Mouse (Mus musculus): Measurements from ENCODE around the gene Ankrd35. TPM values are rescaled to one million over a fixed set of nuclear protein-coding genes. Genes with fewer than 3 reads are reported as not detected.
"Not testable (repeated sequence)": the region's sequence is repeated elsewhere in the genome, so short reads cannot be mapped to it uniquely, and the experiment has no call there.

Ankrd35 gene
- 1 to 10 TPM; 6.8 to 7.0 TPM for total RNA-seq (2021)

DNA sequence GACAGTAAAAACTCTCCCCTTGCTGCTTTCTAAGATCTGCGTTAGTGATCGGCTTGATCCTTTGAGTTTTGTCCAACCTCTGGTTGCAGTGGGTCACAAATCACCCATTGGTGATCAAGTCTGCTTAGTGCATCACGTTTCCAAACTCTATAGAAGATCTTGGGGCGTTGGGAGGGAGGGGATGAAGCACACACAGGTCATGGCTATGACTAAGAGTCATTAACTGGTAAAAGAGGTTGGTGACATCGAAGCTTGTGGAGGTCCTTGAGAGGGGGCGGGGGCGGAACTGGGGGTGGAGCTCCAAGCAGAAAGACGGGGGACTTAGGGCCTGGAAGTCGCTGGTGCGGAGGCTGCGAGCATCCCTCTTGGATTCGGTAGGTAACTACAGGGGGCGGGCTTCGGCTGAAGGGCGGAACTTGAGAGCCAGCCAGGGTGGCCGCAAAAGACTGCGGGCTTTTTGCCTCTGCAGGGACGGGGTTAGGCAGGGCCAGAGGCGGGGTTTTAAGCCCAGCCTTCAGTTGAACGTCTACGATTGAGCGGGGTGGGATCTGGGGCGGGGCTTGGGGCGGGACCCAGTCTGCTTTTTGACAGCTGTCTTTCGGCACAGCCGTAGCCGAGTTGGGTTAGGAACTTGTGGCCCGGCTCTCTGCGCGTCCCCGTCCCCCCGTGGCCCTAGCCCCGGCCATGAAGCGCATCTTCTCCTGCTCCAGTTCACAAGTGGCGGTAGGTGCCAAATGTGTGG, at the start of gene Ankrd35:
Gene Ankrd35, plus strand, starts transcription at position 405 of the 742 bp plus-strand sequence.
- intact Hi-C loops (cut with DNase I) = no loop called here
- DNase-seq (ENCODE audit: low spot score in 2 of 2) = peak; percentile 60 to 73

DNA sequence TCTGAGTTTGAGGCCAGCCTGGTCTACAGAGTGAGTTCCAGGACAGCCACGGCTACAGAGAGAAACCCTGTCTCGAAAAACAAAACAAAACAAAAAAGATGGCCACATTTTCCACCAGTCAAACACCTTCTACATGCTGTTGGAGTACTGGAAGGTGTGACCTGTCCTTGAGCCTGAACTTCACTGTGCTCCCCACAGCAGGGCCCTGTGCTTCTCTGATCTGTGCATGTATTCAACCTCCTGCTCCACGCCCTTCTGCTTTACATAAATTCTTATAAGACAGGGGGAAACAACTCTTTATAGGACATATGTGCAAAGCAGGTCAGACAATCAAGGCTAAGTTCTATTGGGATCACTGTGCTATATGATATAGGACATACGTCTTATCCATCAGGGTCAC, 46.7 kb upstream of the Ankrd35 start:
- no peak for DNase-seq (ENCODE audit: low spot score in 2 of 2)
- intact Hi-C loops (cut with DNase I) = no loop called here

DNA sequence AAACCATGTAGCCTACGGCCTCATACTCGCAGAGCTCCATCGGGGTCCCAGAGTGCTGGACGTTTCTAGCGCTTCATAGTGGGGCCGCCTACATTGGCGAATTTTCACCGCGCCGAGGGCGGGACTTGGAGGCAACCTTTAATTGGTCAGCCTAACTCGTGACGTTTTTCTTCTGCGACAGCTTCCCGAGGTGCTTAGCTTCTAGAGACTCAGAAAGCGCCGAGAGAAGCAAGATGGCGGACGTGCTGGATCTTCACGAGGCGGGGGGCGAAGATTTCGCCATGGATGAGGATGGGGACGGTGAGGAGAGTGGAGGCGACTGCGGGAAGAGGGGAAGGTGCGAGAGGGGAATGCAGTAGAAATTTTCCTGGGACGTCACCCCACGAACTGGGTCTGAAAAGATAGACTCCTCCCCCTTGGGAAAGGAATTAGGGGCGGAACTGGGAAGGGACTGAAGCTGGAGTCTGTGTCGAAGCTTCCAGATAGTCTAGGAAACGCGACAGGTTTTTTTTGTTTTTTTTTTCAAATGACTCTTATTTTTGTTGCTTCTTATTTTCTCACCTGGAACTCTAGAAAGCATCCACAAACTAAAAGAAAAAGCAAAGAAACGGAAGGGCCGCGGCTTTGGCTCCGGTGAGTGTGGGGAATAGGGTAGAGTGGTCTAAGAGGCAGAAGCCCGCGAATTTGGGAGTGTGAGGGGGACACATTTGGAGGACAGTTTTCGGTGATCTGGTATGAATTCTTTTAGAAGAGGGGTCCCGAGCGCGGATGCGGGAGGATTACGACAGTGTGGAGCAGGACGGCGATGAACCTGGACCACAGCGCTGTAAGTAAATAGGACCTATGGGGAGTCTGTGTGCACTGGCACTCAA, 40.0 kb upstream of the Ankrd35 start, which contains the start of gene Rbm8a:
Gene Rbm8a, plus strand, starts transcription at position 205 of the 872 bp plus-strand sequence.
- peak; percentile 98 to 99 for DNase-seq (ENCODE audit: low spot score in 2 of 2)
- intact Hi-C loops (cut with DNase I) = no loop called here

DNA sequence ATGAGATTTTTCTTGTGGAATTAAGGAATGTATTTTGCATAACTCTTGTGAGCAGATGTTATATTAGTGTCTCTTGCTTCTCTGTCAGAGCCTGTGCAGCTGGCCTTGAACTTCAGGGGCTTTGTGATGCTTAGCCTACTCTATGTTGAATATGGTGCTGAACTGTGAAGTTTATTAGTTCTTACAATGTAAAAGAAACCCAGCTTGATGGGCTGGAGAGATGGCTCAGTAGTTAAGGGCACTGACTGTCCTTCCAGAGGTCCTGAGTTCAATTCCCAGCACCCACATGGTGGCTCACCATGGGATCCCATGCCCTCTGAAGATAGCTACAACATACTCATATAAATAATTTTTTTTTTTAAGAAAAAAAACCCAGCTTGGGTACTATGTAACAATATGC, 37.9 kb upstream of the Ankrd35 start:
- DNase-seq (ENCODE audit: low spot score in 2 of 2) = no peak
- intact Hi-C loops (cut with DNase I) = no loop called here

DNA sequence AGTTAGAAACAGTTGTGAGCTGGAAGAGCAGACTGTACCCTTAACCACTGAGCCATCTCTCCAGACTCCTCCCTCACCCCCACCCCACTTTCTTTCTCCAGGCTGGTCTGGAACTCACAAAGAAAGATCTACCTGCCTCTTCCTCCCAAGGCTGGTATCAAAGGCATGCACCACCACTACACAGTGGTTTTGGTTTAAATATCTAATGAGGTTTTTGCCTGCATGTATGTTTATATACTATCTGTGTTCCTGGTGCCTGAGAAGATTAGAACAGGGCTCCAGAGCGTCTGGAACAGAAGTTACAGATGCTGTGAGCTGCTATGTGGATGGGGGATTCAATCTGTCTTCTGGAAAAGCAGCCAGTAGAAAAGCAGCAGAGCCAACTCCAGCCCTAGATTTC, 35.9 kb upstream of the Ankrd35 start:
- intact Hi-C loops (cut with DNase I) = no loop called here
- no peak for DNase-seq (ENCODE audit: low spot score in 2 of 2)

DNA sequence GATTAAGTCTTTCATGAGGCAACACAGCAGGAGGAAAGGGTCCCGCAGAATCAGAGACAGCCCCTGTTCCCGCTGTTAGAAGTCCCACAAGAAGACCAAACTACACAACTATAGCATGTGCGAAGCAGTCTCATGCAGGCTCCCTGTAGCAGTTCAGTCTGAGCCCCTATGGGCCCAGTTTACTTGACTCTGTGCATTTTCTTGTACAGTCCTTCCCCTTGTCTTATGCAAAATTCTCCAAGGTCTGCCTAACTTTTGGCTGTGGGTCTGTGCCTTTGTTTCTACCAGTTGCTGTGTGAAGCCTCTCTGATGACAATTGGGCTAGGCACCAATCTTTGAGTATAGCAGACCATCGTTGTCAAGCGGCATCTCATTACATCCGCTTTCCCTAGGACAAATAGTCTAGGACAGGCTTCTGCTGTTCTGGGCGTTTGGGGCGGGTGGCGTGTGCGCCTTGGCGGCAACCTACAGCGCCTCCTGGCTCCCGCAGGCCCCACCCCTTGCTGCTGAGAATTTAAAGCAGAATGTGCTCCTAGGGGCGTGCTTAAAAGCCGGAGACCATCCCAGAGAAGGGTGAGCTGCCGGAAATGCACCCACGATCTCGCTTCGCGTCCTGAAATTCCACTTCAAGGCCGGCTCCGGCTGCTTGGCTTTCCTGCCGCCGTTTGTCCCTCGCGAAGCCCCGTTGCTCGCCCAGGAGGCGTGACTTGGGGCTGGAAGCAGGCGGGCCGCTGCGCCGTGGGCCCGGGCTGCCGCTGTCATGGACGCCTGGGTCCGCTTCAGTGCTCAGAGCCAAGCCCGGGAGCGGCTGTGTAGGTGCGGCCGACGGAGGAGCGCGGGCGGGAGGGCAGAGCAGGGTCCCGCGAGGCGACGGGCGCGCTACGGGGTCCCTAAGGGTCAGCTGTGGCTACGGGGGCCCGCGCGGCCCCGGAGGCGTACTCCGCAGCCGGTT, 34.7 kb upstream of the Ankrd35 start, which contains the start of the genes Pex11b and Gm42957:
Gene Pex11b, plus strand, starts transcription at position 449 of the 952 bp plus-strand sequence.
Gene Gm42957, plus strand, starts transcription at position 547 of the 952 bp plus-strand sequence.
- intact Hi-C loops (cut with DNase I) = loop anchor here (5.0 kb wide), 2 partner anchors 33 to 53 kb away; partner anchors contain the start of gene Lix1l
- peak; percentile 90 to 93 for DNase-seq (ENCODE audit: low spot score in 2 of 2)

DNA sequence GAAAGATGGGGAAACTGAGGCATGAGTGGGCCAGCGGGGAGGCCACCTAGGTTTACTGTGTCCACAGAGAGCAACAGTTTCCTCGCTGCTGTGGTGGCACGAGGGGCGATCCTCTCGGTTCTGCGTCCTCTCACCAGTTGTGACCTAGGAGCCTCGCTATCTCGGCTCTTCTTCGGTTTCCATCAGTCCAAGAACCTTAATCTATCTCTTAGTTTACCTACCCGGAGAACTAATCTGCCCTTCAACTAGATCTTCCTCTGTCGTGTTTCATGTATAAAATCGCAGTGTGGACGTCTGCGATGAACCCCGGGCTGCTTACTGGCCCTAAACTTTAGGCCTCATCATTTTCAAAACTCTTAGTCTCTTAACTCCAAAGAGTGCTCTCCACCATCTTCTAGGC, 34.0 kb upstream of the Ankrd35 start:
- intact Hi-C loops (cut with DNase I) = loop anchor here (5.0 kb wide), 2 partner anchors 34 to 54 kb away; partner anchors contain the start of gene Lix1l

DNA sequence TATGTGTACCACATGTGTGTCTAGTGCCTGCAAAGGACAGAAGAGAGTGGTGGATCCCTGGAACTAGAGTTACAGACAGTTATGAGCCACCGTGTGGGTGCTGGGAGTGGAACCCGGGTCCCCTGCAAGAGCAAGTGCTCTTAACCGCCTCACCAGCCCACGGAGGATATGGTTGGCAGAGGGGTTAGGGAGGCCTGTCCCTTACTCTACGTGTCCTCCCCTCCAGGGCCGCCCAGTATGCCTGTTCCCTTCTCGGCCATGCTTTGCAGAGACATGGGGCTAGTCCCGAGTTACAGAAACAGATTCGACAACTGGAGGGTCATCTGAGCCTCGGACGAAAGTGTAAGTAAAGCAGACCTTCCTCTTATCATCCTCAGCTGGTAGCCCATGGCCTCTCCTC, 33.5 kb upstream of the Ankrd35 start:
- intact Hi-C loops (cut with DNase I) = loop anchor here (5.0 kb wide), 2 partner anchors 34 to 54 kb away; partner anchors contain the start of gene Lix1l
- DNase-seq (ENCODE audit: low spot score in 2 of 2) = no peak

More for the DNA sequence above, 34.0 kb upstream of the Ankrd35 start:
- DNase-seq (ENCODE audit: low spot score in 2 of 2) = peak in 1 of 2 experiments; percentile 19

DNA sequence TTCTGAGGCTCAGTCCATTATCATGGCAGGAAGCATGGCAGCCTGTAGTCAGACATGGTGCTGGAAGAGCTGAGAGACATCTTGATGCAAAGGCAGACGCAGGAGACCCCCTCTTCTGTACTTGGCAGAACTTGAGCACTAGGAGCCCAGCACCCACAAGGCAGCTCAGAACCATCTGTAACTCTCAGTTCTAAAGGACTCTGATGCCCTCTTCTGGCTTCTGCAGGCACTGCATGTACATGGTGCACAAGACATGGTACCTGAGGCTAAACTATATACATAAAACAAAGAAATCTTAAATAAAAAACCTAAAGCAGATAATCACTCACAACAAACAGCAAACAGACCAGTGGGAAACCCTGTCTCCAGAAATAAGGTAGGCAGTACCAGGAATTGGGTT, 30.7 kb upstream of the Ankrd35 start:
- intact Hi-C loops (cut with DNase I) = loop anchor here (2.0 to 5.0 kb wide), 3 partner anchors 37 to 92 kb away; partner anchors contain the start of gene Lix1l
- peak; percentile 41 to 64 for DNase-seq (ENCODE audit: low spot score in 2 of 2)

DNA sequence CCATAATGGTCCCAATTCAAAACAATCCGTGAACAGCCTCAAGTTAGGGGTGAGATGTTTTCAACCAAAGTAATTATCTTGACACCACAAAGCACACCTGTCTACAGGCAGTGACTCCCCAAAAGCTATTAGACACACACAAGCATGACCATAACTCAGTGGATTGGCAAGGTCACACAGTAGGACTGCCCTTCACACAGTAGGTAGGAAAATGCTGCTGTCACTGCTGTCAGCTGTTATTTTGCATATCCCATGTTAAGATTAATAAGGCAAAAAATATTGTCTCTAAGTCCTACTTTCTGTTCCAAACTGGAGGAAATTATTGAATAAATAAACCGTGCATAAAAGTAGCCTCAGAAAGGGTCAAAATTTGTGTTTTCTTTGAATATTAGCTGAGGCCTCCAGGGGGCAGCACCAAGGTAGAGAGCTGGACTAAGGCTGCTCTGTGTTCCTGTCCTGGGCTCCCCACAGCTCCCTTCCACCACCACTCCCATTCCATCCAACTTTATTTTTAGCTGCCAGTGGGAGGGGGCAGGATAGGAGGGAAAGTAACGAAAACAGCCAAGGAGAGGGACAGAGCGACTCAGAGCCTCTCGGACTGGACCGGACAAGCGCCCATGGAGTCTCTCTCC, 24.8 kb upstream of the Ankrd35 start, which contains the start of gene Itga10:
Gene Itga10, plus strand, starts transcription at position 567 of the 632 bp plus-strand sequence.
- intact Hi-C loops (cut with DNase I) = no loop called here
- peak; percentile 21 to 26 for DNase-seq (ENCODE audit: low spot score in 2 of 2)

DNA sequence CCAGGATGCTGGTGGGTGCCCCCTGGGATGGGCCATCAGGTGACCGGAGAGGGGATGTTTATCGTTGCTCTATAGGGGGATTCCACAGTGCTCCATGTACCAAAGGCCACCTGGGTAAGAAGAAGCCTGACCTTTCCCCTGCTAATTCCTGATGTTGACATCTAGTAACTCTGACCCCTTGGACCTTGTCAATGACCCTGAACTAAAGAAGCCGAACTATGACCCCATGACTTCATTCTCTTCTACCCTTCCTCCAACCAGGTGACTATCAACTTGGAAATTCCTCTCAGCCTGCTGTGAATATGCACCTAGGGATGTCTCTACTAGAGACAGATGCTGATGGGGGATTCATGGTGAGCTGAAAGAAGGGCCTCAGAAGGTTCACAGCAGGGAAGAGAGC, 22.6 kb upstream of the Ankrd35 start:
- intact Hi-C loops (cut with DNase I) = no loop called here
- no peak for DNase-seq (ENCODE audit: low spot score in 2 of 2)

DNA sequence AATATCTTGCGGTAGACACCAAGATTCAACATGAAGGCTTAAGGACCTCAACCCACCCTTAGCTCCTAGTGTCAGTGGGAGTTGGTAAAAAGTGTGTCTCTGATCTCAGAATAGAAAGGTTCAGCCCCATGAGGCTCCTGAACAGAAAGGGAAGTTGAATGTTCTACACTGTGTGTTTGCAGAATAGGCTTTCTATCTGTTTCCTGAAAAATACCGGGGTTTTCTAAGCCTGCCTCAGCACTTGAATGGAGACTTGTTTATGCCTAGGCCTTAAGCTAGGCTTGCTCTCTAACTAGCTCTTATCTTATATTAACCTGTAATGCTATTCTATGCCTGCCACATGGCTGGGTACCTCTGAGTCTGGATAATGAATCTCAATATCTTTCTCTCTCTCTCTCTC, 9.0 kb upstream of the Ankrd35 start:
- DNase-seq (ENCODE audit: low spot score in 2 of 2) = no peak
- intact Hi-C loops (cut with DNase I) = no loop called here

DNA sequence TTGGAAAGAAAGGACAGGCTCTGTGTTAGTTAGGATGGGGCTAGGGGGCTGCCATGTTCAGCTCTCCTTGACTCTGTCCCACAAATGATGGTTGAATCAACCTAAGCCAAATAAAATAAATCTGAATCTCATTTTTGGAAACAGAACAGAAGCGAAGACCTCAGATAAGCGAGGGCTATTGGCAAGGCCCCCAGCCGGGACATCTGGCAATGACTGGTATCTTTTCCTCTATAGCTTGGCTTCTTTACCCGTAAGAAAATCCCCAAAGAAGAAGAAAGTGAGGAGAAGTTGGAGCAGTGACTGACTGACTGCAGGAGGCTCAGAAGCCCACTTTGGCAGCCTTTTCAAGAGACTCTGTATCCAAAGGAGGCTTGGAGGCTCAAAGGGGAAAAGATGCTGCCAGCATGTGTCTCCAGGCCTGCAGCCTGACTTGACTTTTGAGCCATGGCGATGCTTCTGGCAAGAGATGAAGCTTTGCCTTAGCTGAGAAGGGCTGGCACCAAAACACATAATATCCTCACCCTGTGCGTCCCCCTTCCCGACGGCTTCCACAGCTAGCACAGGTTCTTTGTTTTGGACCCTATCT, 7.1 kb upstream of the Ankrd35 start:
- peak in 1 of 2 experiments; percentile 20 for DNase-seq (ENCODE audit: low spot score in 2 of 2)

DNA sequence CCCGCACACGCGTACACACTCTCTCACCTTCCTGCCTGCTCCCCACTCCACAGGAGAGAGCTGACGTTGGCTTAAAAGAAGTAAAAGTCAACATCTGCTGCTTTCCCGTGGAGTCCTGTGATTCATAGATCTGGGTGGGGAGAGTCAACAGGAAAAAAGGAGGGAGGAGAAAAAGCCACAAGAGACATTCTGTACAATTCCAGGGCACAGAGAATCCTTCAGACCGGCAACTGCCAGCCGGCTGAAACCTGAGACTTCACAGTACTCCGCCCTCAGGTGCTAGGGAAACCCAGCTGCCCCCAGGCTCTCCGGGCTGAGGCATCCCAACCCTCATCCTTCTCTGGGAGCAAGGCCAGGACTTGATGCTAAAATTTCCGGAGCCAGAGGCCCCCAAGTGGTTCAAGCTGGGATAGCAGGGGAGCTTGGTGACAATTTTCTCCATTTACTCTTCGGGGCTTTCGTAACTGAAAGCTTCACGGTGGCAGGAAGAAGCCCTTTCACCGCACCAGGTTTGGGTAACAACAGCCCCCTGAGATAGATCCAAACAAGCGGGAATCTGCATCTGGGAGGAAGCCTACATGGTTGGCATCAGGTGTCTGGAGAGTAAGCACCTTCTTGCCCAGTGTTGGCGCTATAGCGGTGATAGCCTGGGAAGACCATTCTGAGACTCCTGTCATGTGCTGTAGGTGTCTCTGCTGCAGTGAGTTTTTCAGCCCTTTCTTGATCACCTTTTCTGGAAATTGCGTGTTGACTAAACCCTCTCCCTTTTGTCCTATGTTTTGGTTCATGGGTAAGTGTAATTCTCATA, 6.3 kb upstream of the Ankrd35 start:
- intact Hi-C loops (cut with DNase I) = loop anchor here (1.0 kb wide), 1 partner anchor 83 kb away; no protein-coding TSS in a partner anchor
- peak; percentile 87 to 94 for DNase-seq (ENCODE audit: low spot score in 2 of 2)

More for the DNA sequence above, 7.1 kb upstream of the Ankrd35 start:
- intact Hi-C loops (cut with DNase I) = loop anchor here (1.0 kb wide), 1 partner anchor 83 kb away; no protein-coding TSS in a partner anchor

DNA sequence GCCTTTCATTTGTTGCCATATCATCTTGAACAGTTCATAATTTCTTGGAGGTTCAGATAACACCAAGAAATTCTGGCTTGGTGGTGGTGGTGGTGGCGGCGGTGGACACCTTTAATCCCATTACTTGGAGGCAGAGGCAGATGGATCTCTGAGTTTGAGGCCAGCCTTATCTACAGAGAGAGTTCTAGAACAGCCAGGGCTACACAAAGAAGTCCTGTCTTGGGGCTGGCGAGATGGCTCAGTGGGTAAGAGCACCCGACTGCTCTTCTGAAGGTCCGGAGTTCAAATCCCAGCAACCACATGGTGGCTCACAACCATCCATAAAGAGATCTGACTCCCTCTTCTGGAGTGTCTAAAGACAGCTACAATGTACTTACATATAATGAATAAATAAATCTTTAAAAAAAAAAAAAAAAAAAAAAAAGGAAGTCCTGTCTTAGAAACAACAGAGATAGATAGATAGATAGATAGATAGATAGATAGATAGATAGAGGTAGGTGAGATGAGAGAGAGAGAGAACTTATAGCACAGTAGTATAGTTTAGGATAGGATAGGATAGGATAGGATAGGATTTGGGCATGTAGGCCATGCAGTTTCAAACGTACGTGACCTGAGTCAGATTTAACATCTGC, 4.1 kb upstream of the Ankrd35 start:
- intact Hi-C loops (cut with DNase I); DNase-seq (ENCODE audit: low spot score in 2 of 2): not testable (repeated sequence)

DNA sequence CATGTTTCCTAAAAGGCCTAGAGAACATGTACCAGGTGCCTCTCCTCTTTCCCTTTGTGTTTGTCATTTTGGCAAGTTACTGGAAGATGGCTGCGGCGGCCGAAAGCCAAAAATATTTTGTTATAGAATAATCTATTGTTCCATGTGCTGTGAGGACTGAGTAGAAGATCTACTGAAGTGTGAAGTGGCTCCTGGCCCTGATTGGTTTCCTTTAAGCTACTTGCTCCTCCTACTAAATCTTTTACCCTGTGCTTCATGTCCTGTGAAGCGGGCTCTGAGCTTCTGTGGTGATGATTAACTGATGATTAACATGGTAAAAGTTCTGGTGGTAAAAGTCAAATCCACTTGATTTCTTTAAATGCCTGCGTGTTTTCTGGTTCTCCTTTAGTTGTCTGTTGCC, 3.0 kb upstream of the Ankrd35 start:
- intact Hi-C loops (cut with DNase I) = no loop called here
- no peak for DNase-seq (ENCODE audit: low spot score in 2 of 2)

DNA sequence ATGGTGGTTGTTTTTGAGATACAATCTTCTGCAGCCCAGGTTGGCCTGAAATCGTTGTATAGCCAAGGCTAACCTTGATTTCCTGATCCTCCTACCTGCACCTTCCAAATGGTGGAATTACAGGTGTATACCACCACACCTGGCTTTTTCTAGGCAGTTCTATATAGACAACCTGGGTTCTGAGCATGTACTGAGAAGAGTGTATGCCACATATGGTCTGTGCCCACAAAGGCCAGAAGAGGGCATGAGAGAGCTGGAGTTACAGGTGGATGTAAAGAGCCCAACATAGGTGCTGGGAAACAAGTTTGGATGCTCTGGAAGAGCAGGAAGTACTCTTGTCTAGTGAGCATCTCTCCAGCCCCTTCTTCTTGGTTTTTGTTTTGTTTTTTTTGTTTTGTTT, 2.6 kb upstream of the Ankrd35 start:
- intact Hi-C loops (cut with DNase I) = no loop called here
- no peak for DNase-seq (ENCODE audit: low spot score in 2 of 2)
